Mouse (Mus musculus) adipocyte (in vitro differentiated cells): ENCODE measurements around the gene 4933405L10Rik.

Source experiments
- DNase-seq: peaks from one replicate; pipeline ENCODE4 v3.0.0-alpha.2; 2016; ENCODE audit warnings: low spot score

Gene 4933405L10Rik

GRCm38 (mm10) chr8:105707498-105708403, at the start of gene 4933405L10Rik, which contains the start of gene Enkd1:
TSS of gene 4933405L10Rik (plus strand) at chr8:105707655.
TSS of gene Enkd1 (minus strand) at chr8:105708210.
- peak; percentile 89 for DNase-seq

- peak; percentile 51 for DNase-seq
These were observed 46.3 kb upstream of the 4933405L10Rik start for GRCm38 (mm10) chr8:105661167-105661566.

DNA sequence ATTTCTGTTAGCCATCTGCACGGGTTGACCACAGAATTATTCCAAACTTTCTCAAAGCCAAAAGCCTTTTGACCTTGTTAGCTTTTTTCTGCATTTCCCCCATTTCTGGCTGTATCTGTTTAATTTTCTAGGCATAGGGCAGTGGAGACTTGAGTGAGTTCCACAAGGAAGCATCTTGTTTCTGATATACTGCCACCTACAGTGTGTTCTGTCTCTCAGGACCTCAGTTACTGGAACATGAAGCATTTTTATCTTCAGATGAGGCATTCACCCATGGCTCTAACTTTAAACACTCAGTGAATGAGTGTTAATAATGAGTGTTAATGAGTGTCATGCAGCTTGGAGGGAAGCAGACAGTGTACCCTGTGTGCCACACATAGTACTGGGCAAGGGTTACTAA, 29.6 kb upstream of the 4933405L10Rik start:
- DNase-seq = peak; percentile 42

DNA sequence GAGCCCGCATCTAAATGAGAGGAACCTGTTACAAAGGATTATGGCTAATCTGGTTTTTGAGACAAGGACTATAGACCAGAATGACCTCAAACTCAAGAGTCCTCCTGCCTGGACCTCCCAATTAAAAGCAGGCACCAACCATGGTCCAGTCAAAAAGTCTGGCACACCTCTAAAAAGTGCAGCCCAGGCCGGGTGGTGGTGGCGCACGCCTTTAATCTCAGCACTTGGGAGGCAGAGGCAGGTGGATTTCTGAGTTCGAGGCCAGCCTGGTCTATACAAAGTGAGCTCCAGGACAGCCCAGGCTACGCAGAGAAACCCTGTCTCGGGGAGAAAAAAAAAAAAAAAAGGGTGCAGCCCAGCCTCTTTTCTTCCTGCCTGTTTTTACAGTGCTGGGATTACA, 22.1 kb upstream of the 4933405L10Rik start:
- DNase-seq = no peak

DNA sequence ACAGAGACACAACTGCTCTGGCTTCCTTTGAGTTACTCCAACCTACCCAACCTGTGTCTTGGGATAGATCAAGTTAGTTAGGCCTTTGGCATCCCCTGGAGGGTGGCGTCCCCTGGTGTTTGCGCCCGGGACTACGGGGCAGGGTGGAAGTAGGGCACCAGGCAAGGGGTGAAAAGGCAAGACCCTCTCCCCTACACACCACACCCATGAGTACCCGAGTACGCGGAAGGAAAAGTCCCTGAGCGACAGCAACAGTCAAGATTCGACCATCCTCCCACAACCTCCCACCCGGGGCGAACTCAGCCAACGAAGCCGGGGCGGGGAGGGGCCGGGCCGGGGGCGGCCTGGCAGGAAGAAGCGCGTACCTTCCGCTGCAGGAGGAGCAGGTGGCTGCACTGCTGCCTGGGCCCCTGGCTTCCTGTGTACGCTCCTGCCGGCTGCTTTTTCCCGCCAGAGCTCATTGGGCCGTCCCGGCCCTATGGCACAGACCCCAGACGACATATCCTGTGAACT, 21.6 kb upstream of the 4933405L10Rik start, which contains the start of gene Carmil2:
Gene Carmil2 (plus strand): TSS at position 479 of the 513 bp plus-strand sequence.
- peak; percentile 18 for DNase-seq

DNA sequence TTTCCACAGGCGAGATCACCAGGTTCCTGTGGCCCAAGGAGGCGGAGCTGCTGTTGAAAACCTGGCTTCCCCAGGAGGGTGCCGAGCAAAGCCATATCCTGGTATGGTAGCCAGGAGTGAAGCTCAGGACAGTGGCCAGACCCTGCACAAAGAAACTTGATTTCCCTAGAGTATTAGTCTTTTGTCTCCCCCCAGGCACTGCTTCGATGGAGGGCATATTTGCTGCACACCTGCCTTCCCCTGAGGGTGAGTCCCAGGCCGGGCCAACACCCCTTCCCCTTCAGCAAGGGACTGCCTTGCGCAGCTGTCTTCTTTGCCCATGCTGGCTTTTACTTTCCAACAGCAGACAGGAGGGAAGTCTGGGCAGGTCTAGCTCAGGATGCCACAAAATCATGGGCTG, 20.9 kb upstream of the 4933405L10Rik start:
- DNase-seq = no peak

DNA sequence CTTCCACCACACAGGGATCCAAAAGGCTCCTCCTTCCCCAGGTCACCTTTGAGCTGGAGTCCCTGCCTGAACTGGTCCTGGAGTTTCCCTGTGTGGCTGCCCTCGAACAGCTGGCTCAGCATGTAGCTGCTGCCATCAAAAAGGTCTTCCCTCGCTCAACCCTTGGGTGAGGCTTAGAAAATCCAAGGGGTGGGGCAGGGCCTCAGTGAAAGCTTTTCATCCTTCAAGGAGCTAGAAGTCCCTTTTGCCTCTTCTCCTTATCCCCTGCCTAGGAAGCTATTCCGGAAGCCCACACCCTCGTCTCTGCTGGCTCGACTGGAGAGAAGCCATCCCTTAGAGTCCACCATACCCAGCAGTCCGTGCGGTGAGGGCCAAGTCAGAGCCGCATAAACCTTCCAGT, 19.9 kb upstream of the 4933405L10Rik start:
- no peak for DNase-seq

- DNase-seq = no peak
These were observed 19.2 kb upstream of the 4933405L10Rik start for GRCm38 (mm10) chr8:105688242-105688752.

DNA sequence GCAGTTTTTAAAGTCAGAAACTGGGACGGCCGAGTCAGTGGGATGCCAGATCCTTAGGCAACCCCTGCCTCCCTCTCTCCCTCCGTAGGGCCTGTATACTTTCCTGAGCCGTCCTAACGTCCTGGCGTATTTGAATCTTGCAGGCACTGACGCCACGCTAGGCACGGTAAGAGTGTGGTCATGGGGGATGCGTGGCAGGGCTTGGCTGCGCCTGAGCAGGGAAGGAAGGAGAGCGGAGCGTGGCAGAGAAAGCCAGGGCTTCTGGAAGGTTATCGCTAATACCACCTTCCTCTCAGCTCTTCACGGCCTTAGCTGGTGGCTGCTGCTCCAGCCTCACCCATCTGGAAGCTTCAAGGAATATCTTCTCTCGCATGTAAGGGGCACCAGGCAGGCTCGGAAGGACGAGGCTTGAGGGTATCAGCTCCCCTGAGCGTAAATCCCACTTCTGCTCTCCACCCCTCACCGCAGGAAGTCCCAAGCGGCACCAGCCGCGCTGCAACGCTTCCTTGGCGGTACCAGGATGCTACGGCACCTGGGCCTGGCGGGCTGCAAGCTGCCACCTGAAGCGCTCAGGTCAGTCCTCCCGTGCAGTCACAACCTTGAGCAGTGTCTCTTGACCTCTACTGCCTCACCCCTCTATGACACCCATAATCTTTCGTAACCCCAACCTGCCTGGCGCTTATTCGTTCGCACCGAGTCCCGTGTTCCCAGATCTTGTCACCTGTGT, 18.0 kb upstream of the 4933405L10Rik start:
- no peak for DNase-seq

DNA sequence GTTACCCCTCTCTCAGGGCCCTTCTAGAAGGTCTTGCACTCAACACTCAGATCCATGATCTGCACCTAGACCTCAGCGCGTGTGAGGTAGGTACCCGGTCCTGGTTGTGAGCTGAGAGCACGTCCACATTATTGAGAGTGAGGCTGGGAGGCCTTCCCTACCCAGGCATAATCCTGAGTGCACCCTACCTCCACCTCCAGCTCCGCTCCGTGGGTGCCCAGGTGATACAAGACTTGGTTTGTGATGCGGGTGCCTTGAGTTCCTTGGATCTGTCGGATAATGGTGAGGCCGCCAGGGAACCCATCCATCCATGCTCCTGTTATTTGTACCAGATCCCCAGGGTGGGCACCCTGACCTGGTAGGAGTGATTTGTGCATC, 17.5 kb upstream of the 4933405L10Rik start:
- DNase-seq = no peak

DNA sequence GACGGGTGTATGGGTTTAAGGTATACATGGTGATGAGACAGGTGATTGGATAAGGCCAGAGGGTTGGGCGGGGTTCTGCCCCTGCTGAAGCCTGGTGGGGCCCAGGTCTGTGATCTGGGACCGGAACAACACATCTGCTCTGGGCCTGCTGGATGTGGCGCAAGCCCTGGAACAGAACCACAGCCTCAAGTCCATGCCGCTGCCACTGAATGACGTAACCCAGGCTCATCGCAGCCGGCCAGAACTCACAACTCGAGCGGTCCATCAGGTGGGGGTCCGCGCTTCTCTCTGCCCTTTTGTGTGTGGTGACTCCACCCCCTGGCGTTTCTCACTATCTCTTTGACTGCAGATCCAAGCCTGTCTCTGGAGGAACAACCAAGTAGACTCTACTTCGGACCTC, 16.5 kb upstream of the 4933405L10Rik start:
- DNase-seq = no peak

DNA sequence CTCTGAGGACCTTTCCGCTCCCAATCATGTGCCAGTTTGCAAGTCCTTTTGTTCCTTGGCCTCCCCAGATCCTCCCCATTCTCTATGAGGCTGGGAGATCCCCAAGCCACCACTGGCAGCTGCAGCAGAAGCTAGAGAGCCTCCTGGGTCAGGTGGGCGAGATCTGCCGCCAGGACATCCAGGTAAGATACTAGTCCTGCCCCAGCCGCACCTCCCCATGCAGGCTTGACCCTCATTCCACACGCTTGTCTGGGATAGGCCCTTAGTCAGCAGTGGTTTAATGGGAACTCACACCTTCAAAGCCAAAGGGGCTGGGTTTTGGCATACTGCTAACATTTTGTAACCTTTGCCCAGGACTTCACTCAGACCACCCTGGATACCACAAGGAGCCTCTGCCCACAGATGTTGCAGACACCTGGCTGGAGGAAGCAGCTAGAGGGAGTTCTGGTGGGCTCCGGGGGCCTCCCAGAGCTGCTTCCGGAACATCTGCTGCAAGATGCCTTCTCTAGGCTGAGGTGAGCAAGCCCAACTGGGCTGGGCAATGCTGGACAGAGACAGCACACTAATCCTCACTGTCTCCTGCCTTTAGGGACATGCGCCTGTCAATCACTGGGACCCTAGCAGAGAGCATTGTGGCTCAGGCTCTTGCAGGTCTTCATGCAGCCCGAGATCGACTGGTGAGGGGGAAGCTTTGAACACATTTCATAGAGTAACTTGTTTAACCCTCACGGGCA, 14.8 kb upstream of the 4933405L10Rik start:
- no peak for DNase-seq

- peak; percentile 16 for DNase-seq
These were observed 13.8 kb upstream of the 4933405L10Rik start for GRCm38 (mm10) chr8:105693648-105694047.

GRCm38 (mm10) chr8:105694051-105694799, 13.2 kb upstream of the 4933405L10Rik start:
- DNase-seq = no peak

DNA sequence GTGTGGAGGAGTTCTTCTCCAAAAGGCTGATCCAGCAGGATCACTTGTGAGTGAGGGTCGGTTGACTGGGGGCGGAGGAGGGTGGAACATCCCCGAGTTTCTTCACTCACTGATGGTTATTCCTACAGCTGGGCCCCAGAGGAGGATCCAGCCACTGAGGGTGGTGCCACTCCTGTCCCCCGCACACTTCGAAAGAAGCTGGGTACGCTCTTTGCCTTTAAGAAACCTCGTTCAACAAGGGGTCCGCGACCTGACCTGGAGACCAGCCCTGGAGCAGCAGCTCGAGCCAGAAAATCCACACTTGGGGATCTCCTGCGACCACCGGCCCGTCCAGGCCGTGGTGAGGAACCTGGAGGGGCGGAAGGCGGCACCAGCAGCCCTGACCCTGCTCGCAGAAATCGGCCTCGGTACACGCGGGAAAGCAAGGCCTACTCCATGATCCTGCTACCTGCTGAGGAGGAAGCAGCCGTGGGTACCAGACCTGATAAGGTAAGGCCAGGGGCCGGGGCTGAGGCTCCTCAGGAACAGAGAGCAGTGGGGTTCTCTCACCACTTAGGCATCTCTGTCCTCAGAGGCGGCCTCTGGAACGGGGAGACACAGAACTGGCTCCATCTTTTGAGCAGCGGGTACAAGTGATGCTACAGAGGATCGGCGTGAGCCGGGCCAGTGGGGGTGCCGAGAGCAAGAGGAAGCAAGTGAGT, 12.2 kb upstream of the 4933405L10Rik start:
- no peak for DNase-seq

DNA sequence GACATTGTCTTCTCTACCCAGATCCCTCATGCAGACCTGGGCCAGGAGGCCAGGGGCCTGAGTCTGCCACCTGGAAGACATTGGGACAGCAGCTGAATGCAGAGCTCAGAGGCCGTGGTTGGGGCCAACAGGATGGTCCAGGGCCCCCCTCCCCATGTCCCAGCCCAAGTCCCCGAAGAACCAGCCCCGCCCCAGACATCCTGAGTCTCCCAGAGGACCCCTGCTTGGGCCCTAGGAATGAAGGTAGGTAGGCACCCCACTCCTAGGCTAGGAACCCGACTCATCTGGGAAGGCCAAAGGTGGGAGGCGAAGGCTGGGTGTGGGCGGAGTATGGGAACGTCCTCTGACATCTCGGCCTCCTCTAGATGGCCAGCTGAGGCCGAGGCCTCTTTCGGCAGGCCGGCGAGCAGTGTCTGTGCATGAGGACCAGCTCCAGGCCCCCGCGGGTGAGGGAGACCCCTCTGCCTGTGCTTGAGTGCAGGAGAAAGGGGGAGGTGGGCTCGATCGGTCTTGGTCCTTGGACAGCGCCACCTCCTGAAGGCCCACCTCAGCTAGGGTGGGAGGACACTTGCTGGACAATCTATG, 10.2 kb upstream of the 4933405L10Rik start:
- DNase-seq = no peak

DNA sequence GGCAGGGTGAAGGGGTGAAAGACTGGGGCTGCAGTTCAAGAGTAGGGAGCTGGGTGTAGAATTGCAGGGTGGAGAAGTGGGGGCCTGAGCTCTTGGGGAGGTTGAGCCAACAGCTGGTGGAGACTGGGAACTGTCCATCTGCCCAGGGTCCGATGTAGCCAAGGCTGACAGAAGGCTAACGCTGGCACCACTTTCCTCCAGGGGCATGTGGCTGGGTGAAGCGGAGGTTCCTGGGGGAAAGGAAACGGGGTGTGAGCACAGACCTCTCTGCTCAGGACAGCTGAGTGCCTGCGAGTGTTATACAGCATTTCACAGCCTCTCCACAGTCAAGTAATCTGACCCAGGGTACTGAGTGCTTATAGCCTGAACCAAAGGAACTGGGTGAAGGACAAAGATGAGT, 8.7 kb upstream of the 4933405L10Rik start:
- DNase-seq = no peak

DNA sequence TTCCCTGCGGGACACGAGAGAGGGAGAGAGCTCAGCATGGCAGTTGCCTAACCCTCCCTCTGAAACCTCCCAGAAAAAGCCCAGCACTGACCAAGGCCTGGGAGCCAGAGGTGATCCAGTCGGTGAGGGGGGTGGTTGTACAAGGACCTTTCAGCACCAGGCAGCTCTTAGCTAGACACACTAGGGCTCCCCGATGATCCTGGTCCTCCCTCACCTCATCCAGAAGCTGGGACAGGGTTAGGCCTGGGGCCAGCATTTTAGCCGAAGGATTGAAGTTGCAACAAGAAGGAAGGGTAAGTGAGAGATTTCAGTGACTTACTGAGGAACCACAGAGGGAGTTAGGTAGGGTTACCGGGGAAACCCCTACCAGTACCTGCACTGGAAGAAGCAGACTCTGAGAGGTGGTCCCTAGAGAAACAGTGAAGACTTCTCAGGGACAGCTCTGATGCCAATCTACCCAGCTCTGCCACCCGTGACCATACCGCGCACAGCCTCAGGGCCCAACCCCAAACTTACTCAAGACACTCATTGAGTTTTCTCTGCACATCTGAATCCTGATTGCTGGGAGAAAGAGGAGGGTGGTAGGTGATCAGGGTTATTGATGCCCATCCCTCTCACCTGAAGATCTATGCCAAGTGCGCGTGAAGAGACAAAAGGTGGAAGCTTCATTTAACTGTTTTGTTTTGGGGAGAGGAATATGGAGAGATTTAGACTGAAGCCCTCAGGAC, 7.8 kb upstream of the 4933405L10Rik start:
- no peak for DNase-seq

- no peak for DNase-seq
These were observed 6.9 kb upstream of the 4933405L10Rik start for GRCm38 (mm10) chr8:105700566-105700965.
